Mouse (Mus musculus) CH12.LX (cell line): ENCODE measurements around the gene Erc1.

Experiments
- CTCF ChIP-seq, 2 experiments: IDR thresholded peaks in 1 of 2; conservative IDR thresholded peaks in 1 of 2; 2 replicates each; pipeline ENCODE4 v1.5.1; 2011 to 2012; ENCODE audit warnings: low read depth in 2 of 2, low read length in 2 of 2, improper control_type of control experiment in 1 of 2, inconsistent platforms in 1 of 2, mild to moderate bottlenecking in 1 of 2, moderate library complexity in 1 of 2
- E2F4 ChIP-seq: IDR thresholded peaks from 2 replicates; pipeline ENCODE4 v1.6.1; 2011; ENCODE audit warnings: low read depth, low read length, improper control_type of control experiment; ENCODE audit not compliant: insufficient replicate concordance
- ETS1 ChIP-seq: conservative IDR thresholded peaks from 2 replicates; pipeline ENCODE4 v1.6.1; 2012; ENCODE audit warnings: low read depth, mild to moderate bottlenecking, inconsistent platforms, low read length, improper control_type of control experiment, moderate library complexity
- HCFC1 ChIP-seq: IDR thresholded peaks from 2 replicates; pipeline ENCODE4 v1.6.1; 2012; ENCODE audit warnings: low read depth, mild to moderate bottlenecking, inconsistent platforms, low read length, improper control_type of control experiment
- MXI1 ChIP-seq: IDR thresholded peaks from 2 replicates; pipeline ENCODE4 v1.6.1; 2011; ENCODE audit warnings: mild to moderate bottlenecking, low read depth, low read length, improper control_type of control experiment
- POLR2A ChIP-seq: IDR thresholded peaks from 2 replicates; pipeline ENCODE4 v1.6.1; 2011; ENCODE audit warnings: low read depth, mild to moderate bottlenecking, improper control_type of control experiment, low read length
- POLR2AphosphoS2 ChIP-seq: IDR thresholded peaks from 2 replicates; pipeline ENCODE4 v1.6.1; 2011; ENCODE audit warnings: low read depth, low read length, improper control_type of control experiment
- RCOR1 ChIP-seq: conservative IDR thresholded peaks from 2 replicates; pipeline ENCODE4 v1.6.1; 2012; ENCODE audit warnings: low read depth, mild to moderate bottlenecking, inconsistent platforms, low read length, improper control_type of control experiment
- SIN3A ChIP-seq: IDR thresholded peaks from 2 replicates; pipeline ENCODE4 v1.6.1; 2012; ENCODE audit warnings: low read length, improper control_type of control experiment, inconsistent platforms
- TBP ChIP-seq: conservative IDR thresholded peaks from 2 replicates; pipeline ENCODE4 v1.6.1; 2011; ENCODE audit warnings: low read depth, low read length, improper control_type of control experiment
- ZMIZ1 ChIP-seq: IDR thresholded peaks from 2 replicates; pipeline ENCODE4 v1.6.1; 2012; ENCODE audit warnings: low read depth, mild to moderate bottlenecking, inconsistent platforms, low read length, improper control_type of control experiment

- TF ChIP-seq POLR2A (no peak), SIN3A (no peak), ZMIZ1 (no peak), CTCF (conservative IDR thresholded peaks at IDR 0.05 in 1 of 2, IDR thresholded peaks at IDR 0.05 in 1 of 2; ENCODE audit: low read depth in 2 of 2, low read length in 2 of 2) (no peak), TBP (no peak), E2F4 (no peak), MXI1 (no peak), RCOR1 (no peak), ETS1 (no peak), POLR2AphosphoS2 (no peak), HCFC1 (no peak)
Measured at GRCm38 (mm10) chr6:119576706-119577105, 271.3 kb downstream of the Erc1 start.
